Mouse (Mus musculus) cortical plate, adult 2 months (tissue): Measurements from ENCODE around the gene Pgls.

Experiments used
- CTCF ChIP-seq: fragments of 200-500 bp; IDR thresholded peaks from 2 replicates; pipeline ENCODE4 v1.5.1; 2011; ENCODE audit warnings: mild to moderate bottlenecking, control low read depth, low read length; ENCODE audit not compliant: insufficient read depth; ENCODE audit errors: extremely low read depth
- POLR2A ChIP-seq: fragments of 200-500 bp; IDR thresholded peaks from 2 replicates; pipeline ENCODE4 v1.6.1; 2011; ENCODE audit warnings: mild to moderate bottlenecking, low read length, control low read depth; ENCODE audit not compliant: insufficient read depth; ENCODE audit errors: extremely low read depth

DNA sequence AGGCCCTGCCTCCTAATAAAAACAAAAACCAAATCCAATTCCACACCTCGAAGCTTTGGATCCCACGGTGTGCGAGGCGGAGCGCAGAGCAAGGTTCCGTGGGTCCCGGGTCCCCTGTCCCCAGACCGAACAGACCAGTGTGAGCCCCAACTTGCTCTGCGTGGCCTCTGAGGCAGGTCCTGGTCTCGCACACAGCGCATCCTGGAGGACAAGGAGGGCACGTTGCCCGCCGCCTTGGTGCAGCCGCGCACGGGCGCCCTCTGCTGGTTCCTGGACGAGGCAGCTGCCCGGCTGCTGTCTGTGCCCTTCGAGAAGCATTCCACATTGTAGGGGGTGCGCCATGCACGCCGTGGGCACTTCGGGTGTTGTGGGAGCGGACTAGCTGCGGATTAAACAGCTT lies 3.9 kb downstream of the Pgls start:
- peak; percentile 93 for TF ChIP-seq CTCF
- peak; percentile 36; the same call in 1 of the 2 replicates for TF ChIP-seq POLR2A
